Mouse (Mus musculus) G1E (cell line): ENCODE data around the gene Errfi1. TPM values are rescaled to one million over a fixed set of nuclear protein-coding genes. Genes with fewer than 3 reads are reported as not detected.

Source experiments
- ATAC-seq: 2 replicates; pipeline ENCODE4 v1.8.0; 2016; ENCODE audit warnings: mild to moderate bottlenecking; ENCODE audit not compliant: insufficient number of reproducible peaks, poor library complexity, low FRiP score, severe bottlenecking; ENCODE audit errors: extremely low read depth
- DNase-seq: peaks from one replicate; pipeline ENCODE4 v3.0.0; 2012; ENCODE audit warnings: low spot score
- H3K27me3 ChIP-seq: 2 replicates; pipeline ENCODE4 v1.6.1; 2012; ENCODE audit warnings: mild to moderate bottlenecking, low read length, inconsistent platforms; ENCODE audit not compliant: insufficient read depth
- H3K36me3 ChIP-seq: replicated peaks from 2 replicates; pipeline ENCODE3; 2012; ENCODE audit warnings: mild to moderate bottlenecking, inconsistent platforms
- H3K4me1 ChIP-seq: 2 replicates; pipeline ENCODE4 v1.6.1; 2012; ENCODE audit warnings: low read depth, low read length, inconsistent platforms, mixed read lengths; ENCODE audit not compliant: insufficient read depth
- H3K4me3 ChIP-seq: 2 replicates; pipeline ENCODE4 v1.5.1; 2012; ENCODE audit warnings: low read depth, mild to moderate bottlenecking, inconsistent platforms, low read length, moderate library complexity, mixed read lengths
- H3K9me3 ChIP-seq: replicated peaks from 2 replicates; pipeline ENCODE4 v1.6.1; 2012; ENCODE audit warnings: inconsistent platforms
- CTCF ChIP-seq: IDR thresholded peaks from 2 replicates; pipeline ENCODE4 v1.5.1; 2012; ENCODE audit warnings: low read depth, low read length, inconsistent platforms, mixed read lengths
- GATA1 ChIP-seq: IDR thresholded peaks from 2 replicates; pipeline ENCODE4 v1.6.1; 2012; ENCODE audit warnings: borderline replicate concordance, low read length, inconsistent platforms, mixed read lengths
- GATA2 ChIP-seq: IDR thresholded peaks from 2 replicates; pipeline ENCODE4 v1.6.1; 2012; ENCODE audit warnings: low read depth, low read length, inconsistent platforms, borderline replicate concordance
- POLR2AphosphoS5 ChIP-seq: IDR thresholded peaks from 2 replicates; pipeline ENCODE4 v1.6.1; 2012; ENCODE audit warnings: low read depth, low read length, inconsistent platforms; ENCODE audit not compliant: insufficient replicate concordance
- TAL1 ChIP-seq: conservative IDR thresholded peaks from 2 replicates; pipeline ENCODE4 v1.6.1; 2012; ENCODE audit warnings: low read depth, low read length, inconsistent platforms, mixed read lengths
- polyA plus RNA-seq: library from polyadenylated mRNA; stranded (reverse); fragments of >175 nt; gene quantifications from 2 replicates; pipeline ENCODE4 v1.2.3, GENCODE M21; 2012
- total RNA-seq, 2 experiments: library from RNA; stranded (forward) in 1 of 2; stranded (reverse) in 1 of 2; fragments of 200-1000 nt in 1 of 2; fragments of >200 nt in 1 of 2; fragmentation: Nextera tagmentation in 1 of 2; gene quantifications; 2 replicates each; pipeline ENCODE4 v1.2.3; 2014 to 2017

The Errfi1 gene
- total and polyA plus RNA-seq, 3 experiments: 0.05 TPM; not detected in 2

DNA sequence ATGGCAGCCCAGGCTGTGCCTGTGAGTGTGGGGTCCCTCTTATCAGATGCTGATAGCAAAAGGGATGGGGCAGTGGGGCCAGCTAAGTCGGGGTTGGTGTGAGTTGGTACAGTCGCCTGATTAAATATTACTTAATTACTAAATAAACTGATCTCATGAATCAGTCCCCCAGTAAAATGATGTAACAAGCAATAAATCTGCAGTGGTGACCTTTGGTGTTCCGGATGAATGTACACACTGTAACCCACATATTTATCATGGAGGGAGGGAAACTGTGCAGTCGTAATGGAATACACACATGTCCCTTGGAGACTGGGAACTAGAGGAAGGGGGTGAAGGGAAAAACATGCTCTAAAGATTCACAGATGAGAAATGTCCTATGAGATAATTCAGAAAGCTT, 38.6 kb upstream of the Errfi1 start:
- Histone ChIP-seq H3K36me3 (no peaks in the 10 kb centered on the region), H3K9me3 (0 out of 2 replicates have a peak, but pooled peaks cover 2% of the 10 kb centered on the region), H3K27me3 (peaks cover 24% of the 10 kb centered on the region), H3K4me1 (peaks cover 3% of the 10 kb centered on the region; the same call in 1 of the 2 replicates), H3K4me3 (no peak overlapping the region)
- no peak for DNase-seq
- TF ChIP-seq GATA2 (no peak), POLR2AphosphoS5 (no peak)
- no peak for ATAC-seq

DNA sequence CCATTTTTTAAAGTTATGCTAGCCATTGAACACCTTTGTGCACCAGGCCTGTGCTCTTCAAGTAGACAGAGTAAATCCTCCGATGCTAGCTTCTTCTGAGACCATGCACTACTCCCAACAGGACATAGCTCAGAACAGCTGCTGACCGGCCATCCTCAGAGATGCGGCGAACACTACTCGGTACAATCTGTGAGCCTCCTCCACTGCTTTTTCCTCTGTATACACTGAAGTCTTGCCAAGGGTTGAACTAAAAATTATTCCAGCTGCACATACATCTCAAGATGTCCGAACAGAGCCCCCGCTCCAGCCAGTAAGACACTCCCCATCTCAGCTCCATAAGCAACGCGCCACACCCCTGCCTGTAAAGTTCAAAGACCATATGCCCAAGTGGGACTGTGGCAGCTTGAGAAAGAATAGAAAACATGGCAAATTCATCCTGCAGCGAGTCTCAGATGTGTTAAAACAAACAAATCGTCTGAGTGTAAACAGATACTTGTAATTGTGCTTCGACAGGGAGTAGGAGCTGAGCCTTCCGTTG, 37.2 kb upstream of the Errfi1 start:
- H3K36me3 ChIP-seq: no peaks in the 10 kb centered on the region
- DNase-seq (no peak), ATAC-seq (no peak)
- H3K27me3 ChIP-seq: peaks cover 30% of the 10 kb centered on the region
- H3K4me3 ChIP-seq: no peak overlapping the region
- peaks cover 3% of the 10 kb centered on the region; the same call in 1 of the 2 replicates for H3K4me1 ChIP-seq
- H3K9me3 ChIP-seq: no peaks in the 10 kb centered on the region
- TF ChIP-seq POLR2AphosphoS5: no peak

DNA sequence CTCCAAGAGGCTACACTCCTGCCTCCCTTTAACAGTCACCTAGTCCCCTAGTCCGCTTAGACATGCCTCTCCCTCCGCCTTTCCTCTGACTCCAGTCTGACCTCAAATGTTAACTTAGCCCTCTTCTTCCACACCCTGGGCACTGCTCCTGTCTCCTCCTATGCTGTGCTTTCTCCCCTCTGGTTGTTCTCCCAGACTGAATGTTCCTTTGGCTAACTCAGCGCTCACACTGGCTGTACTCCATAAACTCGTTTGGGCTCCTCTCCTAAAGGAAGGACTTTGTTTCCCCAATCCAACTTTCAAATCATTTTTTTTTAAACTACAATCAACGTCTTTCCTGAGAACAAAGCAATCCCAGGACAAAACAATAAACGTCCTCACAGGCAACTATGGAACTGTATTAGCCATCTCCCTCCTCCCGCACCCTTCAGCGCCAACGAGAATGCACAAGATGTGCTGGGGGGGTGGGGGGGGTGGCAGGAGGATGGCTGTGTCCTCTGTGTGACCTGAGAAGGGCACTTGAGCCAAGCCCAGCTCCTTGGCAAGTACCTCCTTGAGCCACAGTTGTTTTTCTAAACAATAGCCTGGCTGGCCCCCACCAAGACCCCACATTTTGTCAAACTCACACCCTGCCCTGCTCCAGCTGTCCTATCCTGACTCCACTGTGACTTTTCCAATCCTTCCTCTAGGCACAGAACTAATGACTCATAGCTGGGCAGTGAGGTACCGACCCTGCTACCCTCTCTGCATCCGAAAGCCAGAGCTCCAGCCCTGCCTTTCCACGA, 34.4 kb upstream of the Errfi1 start:
- Histone ChIP-seq H3K4me1 (no peaks in the 10 kb centered on the region), H3K36me3 (no peaks in the 10 kb centered on the region), H3K9me3 (no peaks in the 10 kb centered on the region), H3K27me3 (peaks cover 36% of the 10 kb centered on the region), H3K4me3 (no peak overlapping the region)
- DNase-seq (no peak), ATAC-seq (no peak)
- TF ChIP-seq CTCF: no peak
- TF ChIP-seq TAL1: no peak
- no peak for TF ChIP-seq GATA2
- TF ChIP-seq GATA1: no peak
- TF ChIP-seq POLR2AphosphoS5: no peak

DNA sequence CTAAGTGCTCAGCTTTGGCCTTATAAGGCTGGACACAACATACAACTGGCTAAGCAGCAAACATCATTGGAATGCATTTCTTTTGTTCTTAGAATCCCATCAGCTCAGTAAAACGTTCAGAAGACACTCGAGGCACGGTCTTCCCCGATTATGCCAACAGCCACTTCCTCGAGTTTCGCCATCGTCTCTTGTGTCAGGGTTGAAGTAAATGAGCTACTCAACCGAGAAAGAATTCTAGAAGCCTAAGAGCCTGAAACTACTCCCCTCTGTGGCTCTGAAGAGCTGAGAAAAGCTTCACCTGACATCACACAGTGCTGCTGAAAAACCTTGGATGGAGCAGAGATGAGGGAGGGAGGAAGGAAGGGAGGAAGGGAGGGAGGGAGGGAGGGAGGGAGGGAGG, 32.3 kb upstream of the Errfi1 start:
- TF ChIP-seq TAL1: no peak
- TF ChIP-seq CTCF: no peak
- TF ChIP-seq GATA1: no peak
- no peak for TF ChIP-seq GATA2
- TF ChIP-seq POLR2AphosphoS5: no peak
- no peaks in the 10 kb centered on the region for H3K9me3 ChIP-seq
- ATAC-seq: no peak
- no peak for DNase-seq
- no peaks in the 10 kb centered on the region for H3K36me3 ChIP-seq
- H3K27me3 ChIP-seq: peaks cover 36% of the 10 kb centered on the region
- H3K4me1 ChIP-seq: no peaks in the 10 kb centered on the region
- no peak overlapping the region for H3K4me3 ChIP-seq

DNA sequence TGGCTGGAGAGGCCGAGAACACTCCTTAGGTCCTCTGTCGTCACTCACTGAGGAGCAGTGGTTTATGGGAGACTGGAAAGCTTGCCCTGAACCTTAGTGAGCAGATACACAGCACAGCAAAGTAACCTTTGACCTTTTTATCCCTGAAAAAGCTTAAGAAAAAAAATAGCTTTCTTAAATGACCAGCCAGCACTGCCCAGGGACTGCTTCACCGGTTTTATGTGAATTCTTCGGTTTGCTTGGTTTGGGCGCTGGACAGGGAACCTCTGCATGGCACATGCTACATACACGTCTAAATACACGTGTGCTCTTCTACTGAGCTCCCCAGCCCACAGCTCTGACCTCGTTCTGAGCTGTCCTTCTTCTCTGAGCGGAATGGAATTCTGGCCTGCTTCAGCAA, 31.1 kb upstream of the Errfi1 start:
- H3K36me3 ChIP-seq: no peaks in the 10 kb centered on the region
- no peak for ATAC-seq
- TF ChIP-seq POLR2AphosphoS5 (no peak), GATA1 (no peak), CTCF (no peak), GATA2 (no peak), TAL1 (no peak)
- H3K4me3 ChIP-seq: no peak overlapping the region
- no peaks in the 10 kb centered on the region for H3K4me1 ChIP-seq
- peaks cover 39% of the 10 kb centered on the region for H3K27me3 ChIP-seq
- DNase-seq: no peak
- H3K9me3 ChIP-seq: no peaks in the 10 kb centered on the region

DNA sequence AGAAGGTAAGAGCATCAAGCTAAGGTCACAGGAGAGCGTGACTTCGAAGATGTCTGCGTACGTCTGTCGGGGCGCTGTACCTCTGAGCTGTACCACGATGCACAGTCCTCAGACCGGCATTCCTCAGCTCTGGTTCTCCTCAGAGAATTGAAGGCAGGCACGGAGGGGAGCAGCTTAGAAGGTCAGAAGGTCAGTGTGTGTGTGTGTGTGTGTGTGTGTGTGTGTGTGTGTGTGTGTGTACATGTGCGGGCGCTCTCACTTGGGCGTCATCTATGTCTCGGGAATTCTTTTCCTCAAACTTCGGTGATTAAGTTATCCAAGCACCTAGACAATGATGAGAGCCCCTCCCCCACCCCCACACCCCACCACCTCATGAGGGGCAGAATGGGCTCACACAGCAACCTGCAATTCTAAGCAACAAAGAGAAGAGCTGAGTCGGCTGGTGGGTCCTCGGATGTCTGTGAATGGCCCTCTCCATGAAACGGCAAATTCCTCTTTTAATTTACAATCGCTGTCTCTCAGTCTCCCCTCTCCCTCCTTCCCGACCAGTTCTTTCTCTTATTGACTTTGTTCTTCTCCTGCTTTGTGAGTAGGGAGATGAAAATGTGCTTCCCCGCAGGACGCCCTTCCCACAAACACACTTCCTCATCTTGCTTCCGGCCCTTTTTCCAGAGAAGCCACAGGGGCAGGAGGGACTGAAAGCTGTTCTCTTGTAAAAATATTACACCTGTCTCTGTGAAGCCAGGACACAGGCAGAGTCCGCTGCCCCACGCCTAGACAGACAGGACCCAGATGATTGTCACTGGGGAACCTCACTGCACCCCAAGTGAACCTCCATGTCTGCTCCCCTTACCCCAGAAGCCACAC, 29.9 kb upstream of the Errfi1 start:
- ATAC-seq (no peak), DNase-seq (no peak)
- TF ChIP-seq GATA1: no peak
- TF ChIP-seq POLR2AphosphoS5: no peak
- no peak for TF ChIP-seq GATA2
- TF ChIP-seq TAL1: no peak
- no peak for TF ChIP-seq CTCF
- Histone ChIP-seq H3K27me3 (peaks cover 32% of the 10 kb centered on the region), H3K36me3 (no peaks in the 10 kb centered on the region), H3K9me3 (no peaks in the 10 kb centered on the region), H3K4me1 (no peaks in the 10 kb centered on the region), H3K4me3 (no peak overlapping the region)
